ENCODE assay signal across 24 mouse cellular contexts in genomic region chr6:88605715-88606114, GRCm38 (mm10). TPM values are rescaled to one million over a fixed set of nuclear protein-coding genes. Genes with fewer than 3 reads are reported as not detected.
"Had no signal": no experiment of that assay in that cellular context is flagged by ENCODE, and none has a peak within 500 bp of the region (broad histone marks: within the 10 kb centered on the region; RNA-seq: fewer than 3 reads in every experiment).

No protein-coding gene starts in this region.

- H3K4me2 ChIP-seq: kidney, embryonic 15.5 days; limb, embryonic 13.5 days; liver, embryonic 12.5 days; liver, embryonic 15.5 days; lung, embryonic 15.5 days; midbrain, embryonic 15.5 days; neural tube, embryonic 12.5 days; neural tube, embryonic 15.5 days had no signal

- DNase-seq: kidney, postnatal 10 days; kidney, postnatal 36 days; layer of hippocampus, postnatal 36 days; liver; lung, adult 18-20 months; lung, postnatal 36 days; right cerebral cortex, postnatal 14 days; right cerebral cortex, postnatal 4 days; thymus, adult 2 months; thymus, postnatal 14 days; thymus, postnatal 4 days had no signal

- H3K36me3 ChIP-seq: kidney, embryonic 15.5 days; limb, embryonic 10.5 days; limb, embryonic 13.5 days; liver, embryonic 12.5 days; liver, embryonic 15.5 days; lung, embryonic 15.5 days; midbrain, embryonic 10.5 days; midbrain, embryonic 15.5 days; neural tube, embryonic 12.5 days; neural tube, embryonic 15.5 days had no signal

- H3K4me1 ChIP-seq: kidney, embryonic 15.5 days; limb, embryonic 10.5 days; limb, embryonic 13.5 days; liver, embryonic 12.5 days; liver, embryonic 15.5 days; lung, embryonic 15.5 days; midbrain, embryonic 10.5 days; midbrain, embryonic 15.5 days; neural tube, embryonic 12.5 days; neural tube, embryonic 15.5 days had no signal

- H3K9me3 ChIP-seq: kidney, embryonic 15.5 days; limb, embryonic 10.5 days; limb, embryonic 13.5 days; liver, embryonic 12.5 days; liver, embryonic 15.5 days; lung, embryonic 15.5 days; midbrain, embryonic 10.5 days; midbrain, embryonic 15.5 days; neural tube, embryonic 12.5 days; neural tube, embryonic 15.5 days had no signal

- H3K27ac ChIP-seq: kidney, embryonic 15.5 days; limb, embryonic 10.5 days; limb, embryonic 13.5 days; liver, embryonic 12.5 days; liver, embryonic 15.5 days; lung, embryonic 15.5 days; midbrain, embryonic 10.5 days; midbrain, embryonic 15.5 days; neural tube, embryonic 12.5 days; neural tube, embryonic 15.5 days; stomach, postnatal 0 days had no signal

- H3K9ac ChIP-seq: kidney, embryonic 15.5 days; limb, embryonic 13.5 days; liver, embryonic 12.5 days; liver, embryonic 15.5 days; lung, embryonic 15.5 days; midbrain, embryonic 15.5 days; neural tube, embryonic 12.5 days; neural tube, embryonic 15.5 days had no signal

- H3K27me3 ChIP-seq: limb, embryonic 13.5 days; lung, embryonic 15.5 days; midbrain, embryonic 15.5 days; neural tube, embryonic 15.5 days had no signal

- H3K4me3 ChIP-seq: kidney, embryonic 15.5 days; limb, embryonic 10.5 days; limb, embryonic 13.5 days; liver, embryonic 12.5 days; liver, embryonic 15.5 days; lung, embryonic 15.5 days; megakaryocyte, embryonic 14.5 days; midbrain, embryonic 10.5 days; midbrain, embryonic 15.5 days; neural tube, embryonic 12.5 days; neural tube, embryonic 15.5 days had no signal

- ATAC-seq: liver, embryonic 12.5 days; midbrain, embryonic 15.5 days had no signal

RNA-seq across cellular contexts. Expression of gene Kbtbd12, which starts 32.0 kb away (rescaled TPM):
- polyA plus RNA-seq: midbrain, embryonic 10.5 days; neural tube, embryonic 12.5 days; stomach, embryonic 14.5 days had no signal
